Mouse (Mus musculus): ENCODE results near the gene Nrxn3.

DNA sequence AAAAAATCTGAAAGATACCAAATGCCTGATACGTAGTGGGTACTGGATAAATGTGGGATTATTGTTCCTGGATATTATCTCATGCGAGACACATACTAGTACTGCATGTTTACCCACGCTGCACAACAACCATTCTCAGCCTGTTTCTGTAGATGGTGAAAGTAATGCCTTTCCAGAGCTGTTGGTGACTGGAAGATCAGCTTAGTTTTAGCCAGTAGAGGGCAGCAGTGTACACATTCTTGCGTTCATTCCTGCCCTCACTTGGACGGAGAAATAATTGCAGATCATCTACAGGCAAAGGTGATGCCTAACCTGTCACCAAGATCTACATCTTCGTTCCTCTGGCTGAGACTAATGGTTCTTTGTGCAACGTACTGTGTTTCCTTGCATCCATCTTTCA lies 791.1 kb downstream of the Nrxn3 start:
- no peak for TF ChIP-seq POLR2A (IDR thresholded peaks at IDR 0.05; ENCODE audit: borderline replicate concordance, control insufficient read depth, low read depth, low read length)
- TF ChIP-seq CTCF (IDR thresholded peaks at IDR 0.05; ENCODE audit: control insufficient read depth, insufficient read depth, low read length), result no peak; the same call in 1 of the 2 replicates
